Mouse (Mus musculus): ENCODE results near the gene Gapdhs. TPM values are rescaled to one million over a fixed set of nuclear protein-coding genes. Genes with fewer than 3 reads are reported as not detected.

The Gapdhs gene
- polyA plus RNA-seq, 1 experiment from 2014 or later: 0.88 TPM

DNA sequence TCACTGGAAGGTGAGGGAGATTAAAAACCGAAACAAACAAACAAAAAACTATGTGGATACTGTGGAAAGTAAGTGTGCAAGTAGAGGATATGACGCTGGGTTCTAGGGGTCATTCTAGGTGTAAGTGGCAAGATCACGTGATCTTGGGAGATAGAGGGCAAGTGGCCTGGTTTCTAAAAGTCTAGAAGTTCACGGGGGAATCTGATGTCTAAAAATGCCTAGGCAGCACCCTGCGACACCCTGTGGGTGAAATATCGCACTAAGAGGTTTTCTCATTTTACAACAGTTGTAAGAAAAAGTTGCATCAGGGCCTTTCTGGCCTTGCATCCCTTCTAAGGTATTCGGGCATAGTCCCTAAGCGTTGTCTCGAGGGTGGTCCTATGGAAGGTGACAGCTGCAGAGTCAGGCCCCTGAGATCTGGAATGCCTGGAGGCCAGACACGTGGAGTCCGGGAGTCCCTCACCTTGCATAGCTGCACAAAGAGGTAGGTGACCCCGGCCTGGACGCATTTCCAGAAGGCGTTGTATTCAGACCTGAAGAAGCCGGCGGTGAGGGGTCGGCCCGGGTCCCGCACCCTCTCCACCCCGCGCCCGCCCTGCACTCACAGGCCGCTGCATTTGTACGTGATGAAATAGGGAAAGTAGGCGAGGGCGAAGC lies 14.6 kb downstream of the Gapdhs start:
- peak; percentile 59 for ATAC-seq (ENCODE audit: insufficient read depth, low FRiP score, low TSS enrichment)
- DNase-seq (ENCODE audit: low spot score): no peak
- Histone ChIP-seq H3K9me3 (ENCODE audit: control insufficient read depth, low read length) (no peaks in the 10 kb centered on the region), H3K4me2 (ENCODE audit: low read depth) (peak overlapping the region; percentile 60), H3K27ac (ENCODE audit: low read depth, low read length) (0 out of 2 replicates have a peak overlapping the region, but pooled peaks have one; percentile 2), H3K4me3 (ENCODE audit: low read depth, low read length) (peak overlapping the region; percentile 87), H3K9ac (ENCODE audit: low read length) (peak overlapping the region; percentile 80), H3K27me3 (ENCODE audit: control insufficient read depth, insufficient read depth, low read length) (no peaks in the 10 kb centered on the region), H3K36me3 (ENCODE audit: control insufficient read depth, insufficient read depth, low read length) (no peaks in the 10 kb centered on the region; the same call in 1 of the 2 replicates), H3K4me1 (ENCODE audit: control insufficient read depth, insufficient read depth, low read length) (peaks cover 14% of the 10 kb centered on the region)
- 10% methylated on average over 26 of the region's 26 CpGs for WGBS

DNA sequence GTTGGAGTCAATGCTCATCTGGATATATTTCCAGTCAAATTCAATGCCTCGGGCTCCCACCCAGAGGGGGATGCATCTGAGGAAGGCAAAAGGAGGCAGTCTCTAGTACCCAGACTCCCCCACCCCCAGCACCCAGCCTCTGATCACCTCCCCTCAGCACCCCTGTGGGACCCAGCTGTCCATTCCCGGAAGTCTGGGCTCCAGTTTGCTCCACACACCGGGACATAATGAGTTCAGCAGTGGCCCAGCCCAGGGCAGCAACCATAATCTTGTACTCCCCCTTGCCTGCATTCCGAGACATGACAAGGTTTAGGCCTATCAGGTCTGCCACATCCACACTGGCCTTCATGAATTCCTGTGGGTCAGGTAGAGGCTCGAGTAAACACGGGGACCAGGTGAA lies 15.3 kb downstream of the Gapdhs start:
- Histone ChIP-seq H3K4me2 (ENCODE audit: low read depth) (peak overlapping the region; percentile 60), H3K4me3 (ENCODE audit: low read depth, low read length) (peak overlapping the region; percentile 87), H3K27ac (ENCODE audit: low read depth, low read length) (no peak overlapping the region), H3K36me3 (ENCODE audit: control insufficient read depth, insufficient read depth, low read length) (no peaks in the 10 kb centered on the region; the same call in 1 of the 2 replicates), H3K9ac (ENCODE audit: low read length) (no peak overlapping the region), H3K27me3 (ENCODE audit: control insufficient read depth, insufficient read depth, low read length) (no peaks in the 10 kb centered on the region), H3K9me3 (ENCODE audit: control insufficient read depth, low read length) (no peaks in the 10 kb centered on the region), H3K4me1 (ENCODE audit: control insufficient read depth, insufficient read depth, low read length) (peaks cover 14% of the 10 kb centered on the region)
- DNase-seq (ENCODE audit: low spot score) (no peak), ATAC-seq (ENCODE audit: insufficient read depth, low FRiP score, low TSS enrichment) (no peak)
- WGBS: 85% methylated on average over 6 of the region's 6 CpGs

DNA sequence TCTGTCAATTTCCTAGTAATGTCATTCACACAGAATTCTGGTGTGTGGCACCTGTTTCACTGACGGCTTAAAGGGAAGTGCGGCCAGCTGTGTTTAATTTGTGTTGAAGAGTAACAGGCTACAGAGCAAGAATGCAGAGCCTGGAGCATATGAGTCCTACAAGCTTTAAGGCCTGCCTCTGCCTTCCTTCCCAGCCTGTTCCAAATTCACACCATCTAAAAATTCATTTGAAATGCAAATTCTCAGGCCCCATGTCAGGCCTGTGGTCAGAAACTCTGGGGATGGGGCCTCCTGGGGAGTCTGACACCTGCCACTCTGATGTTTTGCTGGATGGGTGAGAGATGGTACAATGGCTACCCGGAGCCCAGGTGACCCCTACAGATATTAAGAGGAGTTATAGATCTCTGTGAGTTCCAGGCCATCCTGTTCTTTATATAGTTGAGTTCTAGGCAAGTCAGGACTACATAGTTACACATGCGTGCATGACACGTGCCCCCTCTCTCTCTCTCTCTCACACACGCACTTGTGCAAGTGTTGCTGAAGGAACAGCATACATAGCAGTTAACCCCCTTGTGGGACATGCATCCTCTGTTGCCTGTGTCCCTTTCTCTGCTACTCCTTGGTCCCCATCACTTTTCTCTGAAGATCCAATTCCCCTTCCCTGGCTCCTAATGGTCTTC lies 20.1 kb downstream of the Gapdhs start:
- H3K4me1 ChIP-seq (ENCODE audit: control insufficient read depth, insufficient read depth, low read length): peaks cover 3% of the 10 kb centered on the region
- H3K4me3 ChIP-seq (ENCODE audit: low read depth, low read length): no peak overlapping the region
- no peak for DNase-seq (ENCODE audit: low spot score)
- WGBS: 79% methylated on average over 6 of the region's 6 CpGs
- ATAC-seq (ENCODE audit: insufficient read depth, low FRiP score, low TSS enrichment): no peak
- H3K9me3 ChIP-seq (ENCODE audit: control insufficient read depth, low read length): no peaks in the 10 kb centered on the region
- no peaks in the 10 kb centered on the region for H3K27me3 ChIP-seq (ENCODE audit: control insufficient read depth, insufficient read depth, low read length)
- H3K9ac ChIP-seq (ENCODE audit: low read length): no peak overlapping the region
- no peak overlapping the region for H3K27ac ChIP-seq (ENCODE audit: low read depth, low read length)
- no peak overlapping the region for H3K4me2 ChIP-seq (ENCODE audit: low read depth)
- no peaks in the 10 kb centered on the region; the same call in 1 of the 2 replicates for H3K36me3 ChIP-seq (ENCODE audit: control insufficient read depth, insufficient read depth, low read length)

DNA sequence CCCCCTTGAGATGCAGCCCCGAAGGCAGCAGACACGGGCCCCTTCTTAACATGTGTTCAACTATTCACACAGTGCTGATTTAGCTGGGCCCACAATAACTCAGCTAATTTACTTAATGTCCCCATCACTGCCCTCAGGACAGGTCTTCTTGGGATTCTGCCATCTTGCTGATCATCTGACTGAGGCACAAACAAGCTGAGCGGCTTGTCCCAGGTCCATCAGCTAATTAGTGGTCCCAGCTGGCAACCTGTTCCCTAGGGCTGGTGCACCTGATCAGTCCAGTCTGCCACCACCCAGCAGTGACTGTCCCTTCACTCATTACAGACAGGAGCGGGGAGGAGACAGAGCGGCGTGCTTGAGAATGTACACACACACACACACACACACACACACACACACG lies 22.2 kb downstream of the Gapdhs start:
- H3K9me3 ChIP-seq (ENCODE audit: control insufficient read depth, low read length): no peaks in the 10 kb centered on the region
- 83% methylated on average over 7 of the region's 7 CpGs for WGBS
- H3K27ac ChIP-seq (ENCODE audit: low read depth, low read length): no peak overlapping the region
- H3K4me3 ChIP-seq (ENCODE audit: low read depth, low read length): no peak overlapping the region
- no peak overlapping the region for H3K9ac ChIP-seq (ENCODE audit: low read length)
- no peak overlapping the region for H3K4me2 ChIP-seq (ENCODE audit: low read depth)
- H3K36me3 ChIP-seq (ENCODE audit: control insufficient read depth, insufficient read depth, low read length): no peaks in the 10 kb centered on the region
- ATAC-seq (ENCODE audit: insufficient read depth, low FRiP score, low TSS enrichment) (no peak), DNase-seq (ENCODE audit: low spot score) (no peak)
- H3K4me1 ChIP-seq (ENCODE audit: control insufficient read depth, insufficient read depth, low read length): no peaks in the 10 kb centered on the region; the same call in 1 of the 2 replicates
- H3K27me3 ChIP-seq (ENCODE audit: control insufficient read depth, insufficient read depth, low read length): 0 out of 2 replicates have a peak, but pooled peaks cover 4% of the 10 kb centered on the region

DNA sequence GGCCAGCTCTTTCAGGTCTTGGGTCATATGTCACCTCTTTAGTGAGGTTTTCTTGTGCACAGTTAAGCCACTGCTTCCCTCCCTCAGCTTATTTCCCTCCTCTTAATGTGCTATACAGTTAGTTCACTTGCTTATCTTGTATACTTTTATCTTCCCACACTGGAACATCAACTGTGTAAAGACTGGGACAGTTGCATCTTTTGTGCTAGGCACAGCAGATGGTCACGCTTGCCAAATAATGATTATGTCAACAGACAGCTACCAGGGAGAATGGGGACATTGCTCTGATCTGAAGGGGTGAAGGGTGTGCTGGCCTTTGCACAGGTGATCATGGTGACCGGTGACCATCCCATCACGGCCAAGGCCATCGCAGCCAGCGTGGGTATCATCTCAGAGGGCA lies 23.8 kb downstream of the Gapdhs start:
- H3K9me3 ChIP-seq (ENCODE audit: control insufficient read depth, low read length): no peaks in the 10 kb centered on the region
- WGBS: 92% methylated on average over 5 of the region's 5 CpGs
- H3K4me1 ChIP-seq (ENCODE audit: control insufficient read depth, insufficient read depth, low read length): no peaks in the 10 kb centered on the region; the same call in 1 of the 2 replicates
- no peak overlapping the region for H3K9ac ChIP-seq (ENCODE audit: low read length)
- no peaks in the 10 kb centered on the region for H3K36me3 ChIP-seq (ENCODE audit: control insufficient read depth, insufficient read depth, low read length)
- H3K4me2 ChIP-seq (ENCODE audit: low read depth): no peak overlapping the region
- H3K4me3 ChIP-seq (ENCODE audit: low read depth, low read length): no peak overlapping the region
- H3K27ac ChIP-seq (ENCODE audit: low read depth, low read length): no peak overlapping the region
- no peak for ATAC-seq (ENCODE audit: insufficient read depth, low FRiP score, low TSS enrichment)
- H3K27me3 ChIP-seq (ENCODE audit: control insufficient read depth, insufficient read depth, low read length): 0 out of 2 replicates have a peak, but pooled peaks cover 4% of the 10 kb centered on the region
- DNase-seq (ENCODE audit: low spot score): no peak

DNA sequence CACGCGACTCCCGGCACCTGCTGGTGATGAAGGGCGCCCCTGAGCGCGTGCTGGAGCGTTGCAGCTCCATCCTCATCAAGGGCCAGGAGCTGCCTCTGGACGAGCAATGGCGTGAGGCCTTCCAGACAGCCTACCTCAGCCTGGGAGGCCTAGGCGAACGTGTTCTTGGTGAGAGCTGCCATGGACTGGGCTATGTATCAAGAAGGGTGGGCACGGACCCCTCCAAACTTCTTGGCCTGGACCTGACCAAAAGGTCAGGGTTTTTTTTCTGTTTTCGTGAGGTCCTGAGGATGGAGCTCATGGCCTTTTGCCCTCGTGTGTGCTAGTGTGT lies 25.8 kb downstream of the Gapdhs start:
- no peaks in the 10 kb centered on the region for H3K9me3 ChIP-seq (ENCODE audit: control insufficient read depth, low read length)
- 10% methylated on average over 14 of the region's 14 CpGs for WGBS
- no peaks in the 10 kb centered on the region for H3K36me3 ChIP-seq (ENCODE audit: control insufficient read depth, insufficient read depth, low read length)
- H3K27me3 ChIP-seq (ENCODE audit: control insufficient read depth, insufficient read depth, low read length): 0 out of 2 replicates have a peak, but pooled peaks cover 4% of the 10 kb centered on the region
- DNase-seq (ENCODE audit: low spot score) (no peak), ATAC-seq (ENCODE audit: insufficient read depth, low FRiP score, low TSS enrichment) (no peak; the same call in 1 of the 2 replicates)
- H3K4me1 ChIP-seq (ENCODE audit: control insufficient read depth, insufficient read depth, low read length): no peaks in the 10 kb centered on the region; the same call in 1 of the 2 replicates
- H3K4me3 ChIP-seq (ENCODE audit: low read depth, low read length): peak overlapping the region; percentile 11
- H3K27ac ChIP-seq (ENCODE audit: low read depth, low read length): no peak overlapping the region
- H3K4me2 ChIP-seq (ENCODE audit: low read depth): peak overlapping the region; percentile 43
- no peak overlapping the region for H3K9ac ChIP-seq (ENCODE audit: low read length)

DNA sequence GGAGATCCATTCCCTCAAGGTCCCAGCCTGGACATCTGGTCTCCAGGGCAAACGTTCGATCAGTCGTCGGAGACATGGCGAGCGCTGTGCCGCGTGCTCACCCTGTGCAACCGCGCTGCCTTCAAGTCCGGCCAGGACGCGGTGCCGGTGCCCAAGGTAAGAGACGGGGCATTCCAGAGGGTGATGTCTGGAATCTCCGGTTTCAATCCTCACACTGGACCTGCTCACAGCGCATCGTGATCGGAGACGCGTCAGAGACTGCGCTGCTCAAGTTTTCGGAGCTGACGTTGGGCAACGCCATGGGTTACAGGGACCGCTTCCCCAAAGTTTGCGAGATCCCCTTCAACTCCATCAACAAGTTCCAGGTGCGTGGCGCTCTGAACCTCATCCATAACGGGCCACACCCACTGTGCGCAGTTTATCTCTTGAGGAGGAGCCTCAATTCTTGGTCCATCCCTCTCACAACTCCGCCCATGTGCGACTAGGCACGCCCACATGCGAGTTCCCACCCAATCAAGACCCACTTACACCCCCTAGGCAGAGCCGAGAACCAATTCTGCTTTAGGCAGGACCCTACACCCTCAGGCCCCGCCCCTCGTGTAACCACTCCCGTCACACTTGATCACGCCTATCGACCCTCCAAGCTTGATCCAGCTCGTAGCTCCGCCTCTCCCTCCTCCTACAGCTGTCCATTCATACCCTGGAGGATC lies 26.3 kb downstream of the Gapdhs start:
- whole genome bisulfite sequencing: 3% methylated on average over 43 of the region's 43 CpGs
- peak; percentile 84 for DNase-seq (ENCODE audit: low spot score)
- no peak overlapping the region for H3K27ac ChIP-seq (ENCODE audit: low read depth, low read length)
- H3K27me3 ChIP-seq (ENCODE audit: control insufficient read depth, insufficient read depth, low read length): 0 out of 2 replicates have a peak, but pooled peaks cover 4% of the 10 kb centered on the region
- no peaks in the 10 kb centered on the region; the same call in 1 of the 2 replicates for H3K4me1 ChIP-seq (ENCODE audit: control insufficient read depth, insufficient read depth, low read length)
- no peak overlapping the region for H3K9ac ChIP-seq (ENCODE audit: low read length)
- H3K9me3 ChIP-seq (ENCODE audit: control insufficient read depth, low read length): no peaks in the 10 kb centered on the region
- ATAC-seq (ENCODE audit: insufficient read depth, low FRiP score, low TSS enrichment): peak; percentile 85
- peak overlapping the region; percentile 43 for H3K4me2 ChIP-seq (ENCODE audit: low read depth)
- no peaks in the 10 kb centered on the region for H3K36me3 ChIP-seq (ENCODE audit: control insufficient read depth, insufficient read depth, low read length)
- peak overlapping the region; percentile 11 for H3K4me3 ChIP-seq (ENCODE audit: low read depth, low read length)

DNA sequence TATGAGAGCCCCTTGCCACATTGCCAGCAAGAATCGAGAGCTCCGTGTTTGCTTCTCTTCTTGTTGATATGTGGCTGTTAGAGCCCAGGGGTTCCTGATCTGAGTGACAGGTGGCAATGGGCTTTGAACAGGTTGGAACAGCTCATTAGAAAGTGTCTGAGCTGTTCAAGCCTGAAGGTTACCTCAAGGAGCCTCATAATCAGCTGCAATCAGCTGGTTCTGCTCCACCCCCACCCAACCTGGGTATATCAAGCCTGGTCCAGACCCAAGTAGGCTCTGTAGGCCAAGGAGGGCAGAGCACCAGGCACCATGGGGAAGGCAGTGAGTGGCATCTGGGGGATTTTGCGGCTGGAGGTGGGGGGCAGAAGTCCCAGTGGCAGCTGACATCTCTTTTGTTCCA lies 31.5 kb downstream of the Gapdhs start, which contains the start of gene Atp4a:
Gene Atp4a (plus strand): TSS at position 268 of the 400 bp plus-strand sequence.
- DNase-seq (ENCODE audit: low spot score) (no peak), ATAC-seq (ENCODE audit: insufficient read depth, low FRiP score, low TSS enrichment) (no peak)
- H3K27me3 ChIP-seq (ENCODE audit: control insufficient read depth, insufficient read depth, low read length): no peaks in the 10 kb centered on the region
- H3K9ac ChIP-seq (ENCODE audit: low read length): no peak within 1 kb of the TSS
- no peaks in the 10 kb centered on the region; the same call in 1 of the 2 replicates for H3K4me1 ChIP-seq (ENCODE audit: control insufficient read depth, insufficient read depth, low read length)
- 86% methylated on average over 3 of the region's 3 CpGs for WGBS
- no peak within 1 kb of the TSS for H3K4me3 ChIP-seq (ENCODE audit: low read depth, low read length)
- no peaks in the 10 kb centered on the region for H3K36me3 ChIP-seq (ENCODE audit: control insufficient read depth, insufficient read depth, low read length)
- H3K9me3 ChIP-seq (ENCODE audit: control insufficient read depth, low read length): no peaks in the 10 kb centered on the region
- no peak within 1 kb of the TSS for H3K4me2 ChIP-seq (ENCODE audit: low read depth)
- H3K27ac ChIP-seq (ENCODE audit: low read depth, low read length): no peak within 1 kb of the TSS
